Mouse (Mus musculus) testis, postnatal 10 days (tissue): Measurements from ENCODE around the gene Cygb.
"Not testable (repeated sequence)": the region's sequence is repeated elsewhere in the genome, so short reads cannot be mapped to it uniquely, and the experiment has no call there.

Experiments
- DNase-seq: peaks from one replicate; pipeline ENCODE4 v3.0.0; 2021; ENCODE audit warnings: low spot score

Cygb gene

DNA sequence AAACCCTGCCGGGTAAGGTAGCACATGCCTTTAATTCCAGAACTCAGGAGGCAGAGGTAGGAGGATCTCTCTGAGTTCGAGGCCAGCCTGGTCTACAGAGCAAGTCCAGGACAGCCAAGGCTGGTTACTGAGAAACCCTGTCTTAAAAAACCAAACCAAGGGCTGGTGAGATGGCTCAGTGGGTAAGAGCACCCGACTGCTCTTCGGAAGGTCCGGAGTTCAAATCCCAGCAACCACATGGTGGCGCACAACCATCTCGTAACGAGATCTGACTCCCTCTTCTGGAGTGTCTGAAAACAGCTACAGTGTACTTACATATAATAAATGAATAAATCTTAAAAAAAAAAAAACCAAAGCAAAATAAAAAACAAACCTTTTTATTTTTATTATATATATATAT lies 17.5 kb downstream of the Cygb start:
- not testable (repeated sequence) for DNase-seq

DNA sequence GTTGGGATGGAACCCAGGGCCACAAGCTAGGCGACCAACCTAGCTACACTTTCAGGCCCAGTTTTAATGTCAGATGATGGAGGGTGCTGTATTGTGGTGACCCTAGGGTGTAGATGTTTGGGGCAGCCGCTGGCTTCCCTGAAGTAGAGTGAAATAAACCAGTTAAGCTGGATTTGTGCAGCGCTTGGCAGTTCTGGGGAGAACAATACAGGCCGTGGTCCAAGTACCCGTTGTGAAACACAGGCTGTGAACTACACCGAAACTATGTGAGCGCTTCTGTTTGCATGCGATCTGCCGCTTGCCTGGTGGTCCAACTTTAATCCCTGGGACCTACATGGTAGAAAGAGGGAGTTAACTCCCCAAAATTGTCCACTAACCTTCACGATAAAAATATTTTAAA lies 21.2 kb downstream of the Cygb start:
- no peak for DNase-seq

DNA sequence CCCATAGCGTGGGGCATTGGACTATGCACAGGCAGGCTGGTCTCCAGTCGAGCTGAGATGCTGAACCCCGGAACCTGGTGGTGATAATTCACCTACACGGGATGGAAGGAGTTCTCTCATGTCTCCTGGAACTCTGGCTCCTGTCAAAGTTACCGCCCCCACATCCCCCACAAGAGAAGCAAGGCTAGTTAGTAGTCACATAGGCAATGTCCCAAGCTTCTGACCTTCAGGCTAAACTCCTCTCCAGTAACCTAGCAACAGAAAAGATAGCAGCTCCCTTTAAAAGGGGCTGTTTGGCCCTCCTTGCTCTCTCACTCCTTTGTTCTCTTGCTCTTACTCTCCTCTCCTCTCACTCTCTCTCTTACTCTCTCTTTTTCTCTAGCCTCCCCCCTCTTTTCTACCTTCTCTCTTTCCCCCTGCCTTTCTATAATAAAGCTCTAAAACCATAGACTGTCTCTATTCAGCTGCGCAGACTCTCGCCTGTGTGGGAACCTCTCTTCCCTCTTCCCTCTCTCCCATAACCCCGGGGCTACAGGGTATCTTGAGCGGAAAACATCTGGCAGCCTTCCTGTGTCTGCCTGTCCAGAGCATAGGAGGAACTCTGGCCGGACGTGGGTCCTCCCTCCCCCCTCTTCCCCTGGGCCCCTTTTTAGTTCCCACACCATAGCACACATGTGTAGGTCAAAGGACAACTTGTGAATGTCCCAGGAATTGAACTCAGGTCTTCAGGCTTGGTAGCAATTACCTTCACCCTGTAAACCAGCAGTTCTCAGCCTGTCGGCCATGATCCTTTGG lies 23.7 kb downstream of the Cygb start:
- no peak for DNase-seq

DNA sequence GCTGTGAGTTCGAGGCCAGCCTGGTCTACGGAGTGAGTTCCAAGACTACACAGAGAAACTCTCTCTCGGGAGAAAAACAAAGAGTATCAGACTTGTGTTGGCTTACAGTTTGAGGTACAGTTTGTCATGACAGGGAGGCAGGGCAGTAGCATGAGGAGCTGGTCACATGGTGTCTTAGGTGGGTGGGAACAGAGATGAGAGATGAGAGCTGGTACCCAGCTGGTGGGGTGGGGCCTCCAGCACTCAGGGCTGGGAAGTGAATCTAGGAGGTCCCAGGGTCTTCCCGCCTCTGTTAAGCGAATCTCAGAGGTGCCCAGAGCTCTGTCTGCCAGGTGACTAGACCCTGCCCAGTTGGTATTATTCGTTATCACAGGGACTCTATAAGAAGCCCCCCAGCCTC lies 24.6 kb downstream of the Cygb start:
- no peak for DNase-seq

DNA sequence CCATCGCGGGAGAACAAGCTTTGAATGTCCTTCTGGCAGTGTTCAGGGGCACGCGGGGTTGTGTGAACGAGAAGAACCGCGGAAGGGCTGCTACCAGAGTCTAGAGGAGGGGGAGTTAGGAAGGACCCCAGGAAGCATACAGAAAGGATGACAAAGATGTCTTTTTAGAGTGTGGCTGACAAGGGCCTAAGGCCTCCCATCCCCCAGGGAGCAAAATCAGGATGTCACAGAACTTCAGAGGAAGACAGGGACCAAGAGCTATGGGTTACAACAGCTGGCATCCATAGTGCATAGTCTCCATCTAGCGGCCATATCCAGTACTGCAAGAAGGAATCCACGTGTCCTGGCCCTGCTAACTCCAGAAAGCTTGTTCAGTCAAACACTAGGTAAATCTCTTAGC lies 25.4 kb downstream of the Cygb start:
- DNase-seq: peak; percentile 91

DNA sequence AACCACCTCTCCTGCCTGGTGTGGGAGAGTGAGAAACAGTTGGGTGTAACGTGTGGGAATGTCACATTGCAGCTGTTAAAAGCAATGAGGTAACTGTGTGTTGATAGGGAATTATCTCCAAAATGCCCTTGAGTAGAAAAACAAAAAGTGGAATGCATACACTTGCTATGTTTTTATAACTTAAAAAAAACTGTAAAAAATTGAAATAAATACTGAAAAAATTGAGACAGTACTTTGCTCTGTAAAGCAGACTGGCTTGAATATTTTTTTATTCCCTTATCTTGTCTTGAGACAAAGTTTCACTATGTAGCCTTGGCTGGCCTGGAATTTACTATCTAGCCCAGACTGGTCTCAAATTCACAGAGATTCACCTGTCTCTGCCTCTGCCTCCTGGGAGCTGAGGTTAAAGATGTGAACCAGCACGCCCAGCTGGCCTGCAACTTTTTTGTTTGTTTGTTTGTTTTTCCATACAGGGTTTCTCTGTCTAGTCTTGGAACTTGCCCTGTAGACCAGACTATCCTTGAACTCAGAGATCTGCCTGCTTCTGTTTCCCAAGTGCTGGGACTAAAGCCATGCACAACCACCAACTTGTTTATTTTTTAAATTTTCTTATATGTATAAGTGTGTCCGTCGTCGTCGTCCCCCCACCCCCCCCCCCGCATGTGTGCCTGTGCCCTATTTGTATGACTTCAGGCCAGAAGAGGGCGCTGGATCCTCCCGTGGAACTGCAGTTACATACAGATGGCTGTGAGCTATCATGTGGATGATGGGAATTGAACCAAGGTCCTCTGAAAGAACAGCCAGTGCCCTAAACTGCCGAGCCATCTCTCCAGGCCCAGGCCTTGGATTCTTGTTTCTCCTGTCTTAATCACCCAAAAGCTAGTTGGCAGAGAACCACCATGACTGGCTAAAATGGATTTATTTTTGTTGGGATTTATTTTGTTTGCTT lies 26.8 kb downstream of the Cygb start:
- no peak for DNase-seq

DNA sequence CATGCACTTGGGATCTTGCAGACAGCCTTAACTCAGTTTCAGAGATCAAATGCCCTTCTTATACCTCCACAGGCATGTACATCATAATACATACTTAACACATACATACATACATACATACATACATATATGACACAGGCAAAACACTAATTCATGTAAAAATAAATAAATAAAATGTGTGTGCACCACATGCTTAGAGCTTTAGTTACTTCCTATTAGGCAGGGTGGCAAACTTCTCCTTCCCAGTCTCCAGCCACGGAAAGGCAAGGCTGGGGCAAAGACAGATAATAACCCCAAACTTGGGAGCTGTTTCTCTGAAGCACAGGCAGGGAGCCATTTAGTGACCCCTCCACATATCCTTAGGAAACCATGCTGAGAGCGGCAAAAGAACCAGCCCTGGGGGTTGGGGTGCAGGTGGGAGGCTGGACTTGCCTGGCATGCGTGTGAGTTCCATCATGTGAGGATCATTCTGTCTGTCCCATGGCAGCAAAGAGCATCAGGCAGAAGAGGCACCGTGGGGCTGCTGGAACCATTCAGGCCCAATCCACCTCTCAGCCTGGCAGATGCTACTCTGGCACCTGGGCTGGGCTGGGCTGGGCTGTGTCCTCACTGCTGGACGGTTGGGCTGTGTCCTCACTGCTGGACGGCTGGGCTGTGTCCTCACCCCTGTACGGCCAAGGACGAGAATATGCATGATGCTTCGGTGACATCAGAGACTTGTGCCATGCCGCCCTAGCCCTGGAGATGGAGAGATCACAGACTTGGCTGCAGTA lies 27.6 kb downstream of the Cygb start, which contains the start of gene Rhbdf2:
TSS of gene Rhbdf2 (minus strand) at position 721 of the 773 bp plus-strand sequence.
- no peak for DNase-seq

DNA sequence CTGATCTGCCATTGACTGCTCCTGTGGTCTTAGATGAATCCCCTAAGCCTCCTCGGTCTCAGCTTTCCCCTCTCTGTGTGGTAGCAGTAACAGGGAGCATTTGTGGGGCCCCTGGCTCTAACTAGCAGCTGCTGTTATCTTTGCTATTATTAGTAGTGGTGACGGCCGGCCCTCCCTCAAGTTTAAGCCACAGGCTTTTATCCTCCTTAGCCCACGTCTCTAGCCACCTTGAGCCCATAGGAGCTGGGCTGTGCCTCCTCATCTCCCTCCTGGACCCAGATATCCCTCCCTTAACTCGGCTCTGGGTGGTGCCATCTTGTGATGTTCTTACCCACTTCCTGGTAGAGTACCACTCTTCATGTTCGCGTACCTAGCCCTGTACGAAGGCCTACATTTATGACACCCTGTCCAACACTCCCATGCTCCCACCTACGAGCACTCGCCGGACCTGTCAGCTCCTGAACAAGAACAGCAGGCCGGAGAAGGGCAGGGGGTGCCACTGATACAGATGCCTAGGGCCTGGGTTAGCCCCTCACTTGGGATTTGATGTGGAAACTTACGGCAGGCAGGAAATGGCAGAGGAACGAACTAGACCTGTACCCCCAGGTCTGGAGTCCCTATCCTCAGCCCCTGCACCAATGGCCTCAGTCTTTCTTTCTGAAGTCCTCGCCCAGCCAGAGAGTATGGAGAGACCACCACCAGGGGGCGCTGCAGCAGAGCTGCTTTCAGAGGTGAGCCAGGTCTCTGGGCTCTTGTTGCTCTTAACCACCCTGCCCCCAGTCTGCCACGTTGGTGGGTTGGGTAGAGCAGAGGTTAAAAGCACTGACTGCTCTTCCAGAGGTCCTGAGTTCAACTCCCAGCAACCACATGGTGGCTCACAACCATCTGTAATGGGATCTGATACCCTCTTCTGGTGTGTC lies 28.8 kb downstream of the Cygb start:
- DNase-seq: peak; percentile 85

DNA sequence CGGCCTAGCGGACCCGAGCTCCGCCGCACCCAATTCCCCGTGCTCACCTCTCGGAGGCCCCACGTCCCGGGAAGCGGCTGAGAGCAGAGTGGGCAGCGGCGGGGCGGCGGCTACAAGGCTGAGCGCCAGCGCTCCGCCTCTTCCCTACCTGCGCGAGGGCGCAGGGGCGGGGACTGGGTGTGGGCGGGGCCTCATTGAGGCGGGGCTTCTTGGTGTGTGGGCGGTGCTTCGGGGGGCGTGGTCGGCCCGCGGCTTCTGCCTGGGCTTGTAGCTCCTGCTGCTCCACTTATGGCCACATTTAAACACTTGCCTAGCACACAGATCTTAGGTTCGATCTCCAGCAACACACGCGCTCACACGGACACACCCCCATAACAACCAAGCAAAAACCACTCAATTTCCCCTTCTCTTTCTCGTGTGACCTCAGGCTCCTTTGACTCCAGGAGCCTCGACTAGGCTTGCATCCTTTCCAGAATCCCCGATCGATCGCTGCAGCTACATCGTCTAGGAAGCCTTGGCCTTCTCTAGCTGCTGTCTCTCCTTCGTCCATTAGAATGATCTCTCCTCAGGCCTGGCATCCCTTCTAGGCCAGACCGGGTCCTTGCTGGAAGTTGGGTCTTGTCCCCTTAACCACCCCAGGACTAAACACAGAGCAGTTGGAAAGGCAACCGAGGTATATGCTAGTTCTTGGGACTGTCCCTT lies 29.8 kb downstream of the Cygb start:
- DNase-seq: peak; percentile 92

DNA sequence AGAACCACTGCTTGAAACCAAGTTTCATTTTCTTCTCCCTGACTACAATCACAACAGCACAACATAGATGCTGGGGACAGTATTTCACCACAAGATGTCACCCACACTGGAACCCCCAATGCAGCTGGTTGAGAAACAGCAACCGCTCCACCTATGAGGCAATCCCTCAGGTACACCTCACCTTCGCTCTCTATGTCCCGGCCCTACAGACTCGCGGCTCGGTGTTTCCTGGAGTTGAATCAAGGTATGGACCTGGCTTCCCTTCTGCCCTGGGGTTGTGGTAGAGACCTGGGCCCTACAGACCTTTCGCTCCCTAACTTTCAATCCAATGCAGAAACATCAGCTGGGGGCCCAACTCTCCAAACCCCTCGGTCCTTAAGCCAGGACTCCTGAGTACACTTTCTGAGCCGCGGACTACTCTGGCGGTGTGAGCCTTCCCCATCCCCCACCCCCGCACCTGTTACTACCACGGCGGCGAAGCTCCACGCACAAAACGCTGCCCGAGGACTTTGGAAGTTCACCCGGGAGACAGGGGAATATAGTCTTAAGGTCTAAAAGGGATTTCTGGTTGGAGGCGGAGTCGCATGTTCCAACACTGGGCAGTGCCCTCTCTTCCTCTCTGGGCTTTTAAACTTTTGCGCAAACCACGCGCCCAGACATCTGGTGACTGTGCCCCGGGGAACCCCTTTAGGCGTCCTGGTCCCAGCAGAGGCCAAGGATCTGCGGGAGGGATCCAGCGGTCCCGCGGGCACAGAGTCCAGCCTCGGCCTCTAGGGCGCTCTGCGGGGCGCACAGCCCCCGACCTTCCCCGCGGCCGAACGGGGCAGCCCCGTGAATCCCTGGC lies 30.6 kb downstream of the Cygb start:
- no peak for DNase-seq

DNA sequence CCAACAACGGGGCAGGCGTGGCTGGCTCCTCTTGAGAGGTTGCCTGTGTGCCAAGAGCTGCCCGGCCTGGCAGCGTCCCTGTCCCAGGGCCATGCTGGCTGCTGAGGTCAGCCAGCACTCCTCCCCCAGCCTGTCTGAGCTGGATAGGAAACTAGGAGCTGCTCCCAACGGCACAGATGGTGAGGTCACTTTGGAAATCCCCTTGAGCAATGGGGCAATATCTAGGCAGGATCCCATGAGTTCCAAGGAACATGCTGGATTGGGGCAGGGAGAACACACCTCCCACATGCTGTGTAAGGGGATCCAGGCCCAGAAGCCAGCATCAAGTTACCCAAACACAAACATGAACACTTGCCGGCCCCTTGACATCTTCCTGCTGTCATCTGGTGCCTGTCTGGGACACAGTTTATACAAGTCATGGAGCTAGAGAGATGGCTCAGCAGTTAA lies 32.8 kb downstream of the Cygb start:
- peak; percentile 73 for DNase-seq

DNA sequence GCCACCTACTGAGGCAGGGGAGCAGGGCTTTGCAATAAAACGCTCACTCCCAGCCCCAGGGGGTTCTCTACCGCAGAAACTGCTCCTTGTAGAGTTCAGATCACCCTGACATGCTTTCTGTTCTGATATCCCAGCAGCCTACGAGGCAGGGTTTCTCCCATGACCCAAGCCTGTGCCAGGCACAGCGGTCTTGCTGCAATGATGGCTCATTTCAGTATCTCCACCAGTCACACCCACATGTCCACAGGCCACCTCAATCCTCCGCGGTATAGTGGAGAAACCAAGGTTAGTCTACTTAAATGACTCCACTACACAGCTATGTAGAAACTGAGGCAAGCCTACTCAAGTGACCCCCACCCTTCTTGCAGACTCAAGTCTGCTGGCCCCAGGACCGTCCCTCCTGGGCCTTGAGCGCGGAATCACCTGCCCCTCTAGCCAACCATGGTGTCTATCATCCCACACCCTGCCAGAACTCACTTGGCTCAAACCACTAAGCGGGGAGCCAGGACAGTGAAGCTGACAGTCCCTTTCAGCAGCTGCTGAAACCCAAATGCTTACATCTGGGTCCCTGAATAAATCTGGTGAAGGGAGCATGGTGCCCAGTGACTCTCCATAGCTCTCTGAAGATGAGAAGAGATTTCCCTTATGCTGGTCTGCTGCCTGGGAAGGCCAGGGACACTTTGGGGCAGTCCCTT lies 33.4 kb downstream of the Cygb start:
- DNase-seq: no peak

DNA sequence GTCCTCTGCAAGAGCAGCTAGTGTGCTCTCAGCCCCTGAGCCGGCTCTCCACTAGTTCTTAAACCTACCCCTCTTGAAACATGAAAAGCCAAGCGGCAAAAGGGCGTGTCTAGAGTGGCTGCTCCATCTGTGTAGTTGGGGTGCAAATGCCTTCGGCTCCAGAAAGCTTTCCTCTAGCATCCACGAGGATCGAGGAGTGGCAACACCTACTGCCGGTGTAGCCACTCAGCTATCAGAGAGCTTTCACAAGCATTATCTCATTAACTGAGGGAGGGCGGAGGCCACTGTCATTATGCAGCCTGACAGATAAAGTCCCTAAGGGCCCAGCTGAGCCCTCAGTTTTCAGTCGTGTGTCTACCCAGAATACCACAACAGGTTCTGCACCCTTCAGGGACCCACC lies 34.0 kb downstream of the Cygb start:
- no peak for DNase-seq

DNA sequence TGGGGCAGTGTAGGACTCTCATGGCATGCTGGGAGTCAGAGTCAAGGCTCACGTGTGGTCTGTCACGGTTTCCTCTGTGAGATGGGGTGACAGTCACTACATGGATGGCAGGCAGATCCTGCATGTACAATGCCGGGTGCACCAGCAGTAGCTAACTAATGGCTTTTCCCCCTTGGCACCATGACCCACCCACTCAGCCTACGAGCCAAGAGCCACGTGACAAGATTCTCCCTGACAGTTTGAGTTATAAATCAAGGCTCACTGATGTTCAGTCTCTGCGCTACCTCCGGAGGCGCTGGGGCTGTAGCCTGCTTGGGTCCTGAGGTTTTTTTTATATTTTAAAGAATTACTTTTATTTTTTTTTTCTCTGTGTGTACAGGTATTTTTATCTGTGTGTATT lies 34.6 kb downstream of the Cygb start:
- no peak for DNase-seq

DNA sequence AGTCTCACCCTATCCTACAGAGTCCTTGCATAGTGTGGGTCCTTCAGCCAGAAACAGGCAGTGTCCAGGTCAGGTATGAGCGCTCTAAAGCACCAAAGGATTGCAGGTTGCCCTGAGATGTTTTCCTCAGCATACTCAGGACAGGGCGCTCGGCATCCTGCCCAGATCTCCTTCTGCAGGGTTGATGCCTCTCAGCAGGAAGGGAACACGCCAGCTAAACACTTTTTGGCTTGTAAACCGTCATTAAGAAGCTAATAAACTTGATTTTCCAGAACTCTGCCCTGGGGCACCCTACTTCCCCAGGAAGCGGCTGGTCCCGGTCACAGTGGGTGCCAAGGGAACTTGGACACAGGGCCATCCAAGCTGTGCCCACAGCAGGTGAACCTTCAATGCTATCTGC lies 35.0 kb downstream of the Cygb start:
- no peak for DNase-seq

DNA sequence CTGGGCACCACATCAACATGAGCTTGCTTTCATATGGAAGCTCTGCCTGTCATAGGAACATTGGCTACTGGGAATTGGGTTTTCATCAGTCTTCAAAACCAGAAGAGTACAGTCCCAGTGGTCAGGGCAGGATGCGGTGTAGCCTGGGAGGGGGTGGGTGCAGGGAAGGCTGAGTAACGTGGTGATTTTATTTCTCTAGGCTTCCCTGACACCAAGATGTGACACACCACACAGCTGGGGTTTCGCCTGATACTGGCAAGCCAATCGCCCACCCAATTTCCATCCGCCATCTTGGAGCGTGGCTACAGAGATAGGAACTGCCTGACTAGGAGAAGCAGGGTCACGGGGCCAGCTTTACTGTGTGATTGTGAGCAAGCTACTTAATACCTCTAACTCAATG lies 35.4 kb downstream of the Cygb start:
- no peak for DNase-seq

DNA sequence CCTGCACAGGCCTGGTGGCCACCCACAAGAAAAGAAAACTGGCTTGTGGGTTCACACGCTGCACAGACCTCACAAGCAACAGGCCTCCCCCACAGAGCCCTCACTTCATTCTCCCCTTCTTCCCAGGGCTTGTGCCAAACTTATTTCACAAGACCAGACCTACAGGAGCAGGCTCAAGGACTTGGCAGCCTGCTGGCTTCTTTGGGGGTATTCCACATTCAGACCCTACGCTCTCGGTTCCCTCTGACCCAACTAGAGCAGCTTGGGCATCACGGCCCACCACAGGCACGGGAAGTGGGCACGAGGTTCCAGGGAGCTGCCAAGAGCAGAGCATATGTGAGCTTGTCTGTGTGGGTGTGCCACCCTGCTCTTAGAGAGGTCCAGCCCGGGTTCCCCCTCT lies 36.5 kb downstream of the Cygb start:
- DNase-seq: no peak

DNA sequence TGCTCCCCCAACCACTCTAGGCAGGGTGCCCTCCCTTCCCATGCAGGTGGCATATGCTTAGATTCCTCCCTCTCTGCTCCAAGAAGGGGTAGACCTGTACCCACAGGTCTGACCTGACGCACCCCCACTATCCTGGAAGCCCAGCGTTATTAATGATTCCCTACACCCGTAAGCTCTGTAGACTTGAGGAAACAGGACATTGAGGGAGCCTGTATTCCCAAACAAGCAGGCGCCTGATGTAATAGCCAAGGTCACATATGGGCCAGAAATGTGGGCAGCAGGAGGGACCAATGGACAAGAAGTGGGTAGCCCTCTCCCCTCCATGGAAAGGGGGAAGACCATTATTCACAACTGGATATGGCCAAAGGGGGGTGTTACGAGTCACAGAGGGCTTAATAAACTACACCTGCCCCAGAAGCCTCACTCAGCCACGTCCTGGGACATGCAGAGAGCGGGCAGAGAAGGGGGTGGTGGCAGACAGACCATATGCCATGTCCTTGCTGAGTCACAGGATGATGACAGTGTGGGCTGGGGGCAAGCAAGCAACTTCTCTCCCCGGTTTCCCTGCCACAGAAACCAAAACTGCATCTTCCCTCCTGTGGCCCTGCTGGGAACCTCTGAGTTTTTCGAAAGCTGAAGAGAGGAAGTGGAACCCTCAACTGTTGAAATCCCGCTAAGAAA lies 37.5 kb downstream of the Cygb start:
- no peak for DNase-seq
